Mouse (Mus musculus) erythroblast, embryonic 14.5 days (primary cell): ENCODE measurements around the gene Grb7.

Experiments
- GATA1 ChIP-seq: IDR thresholded peaks from 2 replicates; pipeline ENCODE4 v1.6.1; 2012; ENCODE audit warnings: low read length, inconsistent platforms, mixed read lengths
- TAL1 ChIP-seq: IDR thresholded peaks from 3 replicates; pipeline ENCODE4 v1.6.1; 2012; ENCODE audit warnings: low read length, inconsistent platforms, mixed read lengths

- no peak for TF ChIP-seq GATA1
- TF ChIP-seq TAL1, result no peak
Observed at GRCm38 (mm10) chr11:98455484-98455883, 9.3 kb downstream of the Grb7 start.
